In genomic region chr15:102421437-102421836, GRCm38 (mm10) we compare ENCODE assay signal across 9 mouse cellular contexts. TPM values are rescaled to one million over a fixed set of nuclear protein-coding genes. Genes with fewer than 3 reads are reported as not detected.
DNase-seq lines count a peak whose midpoint lies in the region; ATAC-seq lines count a peak whose summit lies in the region.
"Had no signal": no experiment of that assay in that cellular context is flagged by ENCODE, and none has a peak within 500 bp of the region (broad histone marks: within the 10 kb centered on the region; RNA-seq: fewer than 3 reads in every experiment).

No protein-coding gene starts in this region.

- no peaks in the 10 kb centered on the region for H3K4me1 ChIP-seq in hindbrain, embryonic 14.5 days (replicated peaks; ENCODE audit: control insufficient read depth, insufficient read depth, low read length)
- H3K4me1 ChIP-seq in hindbrain, embryonic 12.5 days: no peaks in the 10 kb centered on the region
- no peaks in the 10 kb centered on the region for H3K4me1 ChIP-seq in midbrain, embryonic 13.5 days (replicated peaks)

- DNase-seq in hindbrain, embryonic 14.5 days (ENCODE audit: low spot score): peak; percentile 80
- DNase-seq in thymus, postnatal 0 days (ENCODE audit: low spot score): peak; percentile 71
- DNase-seq in thymus, adult 18-20 months: no peak
- peak; percentile 72 for DNase-seq in c-Kit-positive CD71-negative TER-119-negative erythroid progenitor cells, embryonic 14.5 days (ENCODE audit: low read depth)
- DNase-seq in lung, postnatal 36 days: peak; percentile 85
- no peak for DNase-seq in testis, postnatal 10 days (ENCODE audit: low spot score)

- no peak for ATAC-seq in hindbrain, embryonic 14.5 days (ENCODE audit: low FRiP score)
- ATAC-seq in hindbrain, embryonic 12.5 days (ENCODE audit: low FRiP score): no peak
- ATAC-seq in midbrain, embryonic 13.5 days: no peak

- no peak overlapping the region for H3K4me3 ChIP-seq in hindbrain, embryonic 14.5 days (replicated peaks; ENCODE audit: low read length)
- no peak overlapping the region for H3K4me3 ChIP-seq in hindbrain, embryonic 12.5 days
- no peak overlapping the region for H3K4me3 ChIP-seq in midbrain, embryonic 13.5 days (replicated peaks)
- H3K4me3 ChIP-seq: myocyte had no signal

- H3K36me3 ChIP-seq in hindbrain, embryonic 14.5 days (replicated peaks; ENCODE audit: control insufficient read depth, insufficient read depth): peaks cover 32% of the 10 kb centered on the region
- H3K36me3 ChIP-seq in hindbrain, embryonic 12.5 days: peaks cover 31% of the 10 kb centered on the region
- peaks cover 21% of the 10 kb centered on the region for H3K36me3 ChIP-seq in midbrain, embryonic 13.5 days

- H3K9me3 ChIP-seq in hindbrain, embryonic 14.5 days (ENCODE audit: control insufficient read depth, low read length): no peaks in the 10 kb centered on the region
- no peaks in the 10 kb centered on the region for H3K9me3 ChIP-seq in hindbrain, embryonic 12.5 days (replicated peaks)
- no peaks in the 10 kb centered on the region for H3K9me3 ChIP-seq in midbrain, embryonic 13.5 days

- no peak overlapping the region for H3K9ac ChIP-seq in hindbrain, embryonic 14.5 days
- H3K9ac ChIP-seq in hindbrain, embryonic 12.5 days: no peak overlapping the region
- H3K9ac ChIP-seq in midbrain, embryonic 13.5 days (replicated peaks): no peak overlapping the region

- H3K27ac ChIP-seq in hindbrain, embryonic 14.5 days: no peak overlapping the region
- no peak overlapping the region for H3K27ac ChIP-seq in hindbrain, embryonic 12.5 days
- H3K27ac ChIP-seq in midbrain, embryonic 13.5 days: no peak overlapping the region

- WGBS in hindbrain, embryonic 14.5 days: 61% methylated on average over 3 of the region's 3 CpGs
- WGBS in hindbrain, embryonic 12.5 days: 62% methylated on average over 3 of the region's 3 CpGs
- WGBS in midbrain, embryonic 13.5 days: 61% methylated on average over 3 of the region's 3 CpGs

- H3K27me3 ChIP-seq in hindbrain, embryonic 14.5 days (ENCODE audit: control insufficient read depth, insufficient read depth, low read length): no peaks in the 10 kb centered on the region
- H3K27me3 ChIP-seq in hindbrain, embryonic 12.5 days: no peaks in the 10 kb centered on the region
- H3K27me3 ChIP-seq in midbrain, embryonic 13.5 days: no peaks in the 10 kb centered on the region

- no peak overlapping the region for H3K4me2 ChIP-seq in hindbrain, embryonic 14.5 days (replicated peaks)
- no peak overlapping the region for H3K4me2 ChIP-seq in hindbrain, embryonic 12.5 days (replicated peaks)
- no peak overlapping the region for H3K4me2 ChIP-seq in midbrain, embryonic 13.5 days (replicated peaks)

RNA-seq across cellular contexts. Expression of gene Sp1, which starts 15.5 kb away (rescaled TPM):
- 5.3 and 6.2 TPM in 2 replicates for polyA plus RNA-seq in hindbrain, embryonic 14.5 days (2014; fragmentation: Nextera tagmentation; extraction: Ambion mirVana)
- 9.1 and 9.3 TPM in 2 replicates for polyA plus RNA-seq in hindbrain, embryonic 12.5 days (2016; fragmentation: Nextera tagmentation; extraction: Ambion mirVana)
- polyA plus RNA-seq in thymus, postnatal 0 days (2015; fragmentation: Nextera tagmentation; extraction: Ambion mirVana): 9.7 and 10.9 TPM in 2 replicates
- 5.6 TPM in 2 replicates for polyA plus RNA-seq in midbrain, embryonic 13.5 days (2015; fragmentation: Nextera tagmentation; extraction: Ambion mirVana)

RNA-seq across cellular contexts. Expression of gene Amhr2, which starts 23.7 kb away (rescaled TPM):
- 0.13 and 0.39 TPM in 2 replicates for polyA plus RNA-seq in hindbrain, embryonic 14.5 days (2014; fragmentation: Nextera tagmentation; extraction: Ambion mirVana)
- polyA plus RNA-seq in hindbrain, embryonic 12.5 days (2016; fragmentation: Nextera tagmentation; extraction: Ambion mirVana): 0.23 TPM in 1 of 2 replicates, not detected in the other
- 1.8 and 2.1 TPM in 2 replicates for polyA plus RNA-seq in thymus, postnatal 0 days (2015; fragmentation: Nextera tagmentation; extraction: Ambion mirVana)
- 0.30 and 0.74 TPM in 2 replicates for polyA plus RNA-seq in midbrain, embryonic 13.5 days (2015; fragmentation: Nextera tagmentation; extraction: Ambion mirVana)

RNA-seq across cellular contexts. Expression of gene Prr13, which starts 37.4 kb away (rescaled TPM):
- 98.3 and 105 TPM in 2 replicates for polyA plus RNA-seq in hindbrain, embryonic 14.5 days (2014; fragmentation: Nextera tagmentation; extraction: Ambion mirVana)
- polyA plus RNA-seq in hindbrain, embryonic 12.5 days (2016; fragmentation: Nextera tagmentation; extraction: Ambion mirVana): 89.7 and 91.3 TPM in 2 replicates
- polyA plus RNA-seq in thymus, postnatal 0 days (2015; fragmentation: Nextera tagmentation; extraction: Ambion mirVana): 88.9 and 90.3 TPM in 2 replicates
- polyA plus RNA-seq in midbrain, embryonic 13.5 days (2015; fragmentation: Nextera tagmentation; extraction: Ambion mirVana): 113 and 119 TPM in 2 replicates

RNA-seq across cellular contexts. Expression of gene Pcbp2, which starts 48.9 kb away (rescaled TPM):
- 158 and 166 TPM in 2 replicates for polyA plus RNA-seq in hindbrain, embryonic 14.5 days (2014; fragmentation: Nextera tagmentation; extraction: Ambion mirVana)
- 153 and 161 TPM in 2 replicates for polyA plus RNA-seq in hindbrain, embryonic 12.5 days (2016; fragmentation: Nextera tagmentation; extraction: Ambion mirVana)
- 263 and 265 TPM in 2 replicates for polyA plus RNA-seq in thymus, postnatal 0 days (2015; fragmentation: Nextera tagmentation; extraction: Ambion mirVana)
- 164 and 166 TPM in 2 replicates for polyA plus RNA-seq in midbrain, embryonic 13.5 days (2015; fragmentation: Nextera tagmentation; extraction: Ambion mirVana)

RNA-seq across cellular contexts. Expression of gene Sp7, which starts 54.5 kb away (rescaled TPM):
- 0.64 and 0.82 TPM in 2 replicates for polyA plus RNA-seq in hindbrain, embryonic 14.5 days (2014; fragmentation: Nextera tagmentation; extraction: Ambion mirVana)
- 1.9 and 2.1 TPM in 2 replicates for polyA plus RNA-seq in hindbrain, embryonic 12.5 days (2016; fragmentation: Nextera tagmentation; extraction: Ambion mirVana)
- 0.10 and 0.13 TPM in 2 replicates for polyA plus RNA-seq in thymus, postnatal 0 days (2015; fragmentation: Nextera tagmentation; extraction: Ambion mirVana)
- polyA plus RNA-seq in midbrain, embryonic 13.5 days (2015; fragmentation: Nextera tagmentation; extraction: Ambion mirVana): 0.14 and 0.28 TPM in 2 replicates

Comparison
In these comparisons a context has a peak if more than half of its experiments do, and no peak if none do; other contexts are left out.
1. DNase-seq: peak in hindbrain, embryonic 14.5 days (single experiment), thymus, postnatal 0 days (single experiment), c-Kit-positive CD71-negative TER-119-negative erythroid progenitor cells, embryonic 14.5 days (single experiment) and lung, postnatal 36 days (single experiment); none in thymus, adult 18-20 months (0 of 2) and testis, postnatal 10 days (single experiment).